Mouse (Mus musculus) ZHBTc4 (cell line): Measurements from ENCODE around the gene Ganc.

Source experiments
- DNase-seq: peaks from one replicate; pipeline ENCODE4 v3.0.0-alpha.2; 2011; ENCODE audit warnings: low read depth, low spot score

Gene Ganc

DNA sequence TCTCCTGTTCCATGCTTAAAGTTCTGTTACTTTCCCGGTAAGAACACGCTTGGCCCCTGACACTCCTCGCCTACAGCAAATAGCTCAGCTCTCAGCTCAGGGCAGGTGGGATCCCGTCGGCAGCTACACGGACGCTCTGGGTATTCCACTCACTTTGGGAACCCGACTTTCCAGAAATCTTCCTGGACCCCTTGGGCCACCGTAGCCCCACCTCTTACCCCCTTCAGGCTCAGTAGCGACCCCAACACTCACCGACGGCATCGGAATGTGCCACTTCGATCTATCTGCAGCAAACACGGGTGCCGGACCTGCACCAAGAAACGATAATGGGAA, at the start of gene Ganc:
Gene Ganc, plus strand, starts transcription at position 244 of the 333 bp plus-strand sequence.
- no peak for DNase-seq

DNA sequence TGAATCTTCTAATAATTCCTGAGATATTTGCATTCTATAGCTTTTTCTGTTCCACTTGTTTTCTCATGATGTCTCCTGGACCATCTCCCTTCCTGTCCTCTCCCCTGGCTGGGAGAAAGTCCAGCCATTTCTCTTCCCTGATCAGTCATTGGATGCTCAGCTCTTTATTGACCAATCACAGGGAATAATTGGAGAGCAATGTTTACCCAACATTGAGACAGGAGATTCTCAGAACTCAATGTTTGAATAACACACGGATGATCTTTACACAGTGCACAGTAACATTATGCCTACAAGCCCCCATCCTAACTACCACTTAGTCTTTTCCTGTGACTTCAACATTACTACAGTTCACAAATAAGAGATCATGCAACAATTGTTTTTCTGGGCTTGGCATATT, 43.3 kb upstream of the Ganc start:
- DNase-seq = no peak

DNA sequence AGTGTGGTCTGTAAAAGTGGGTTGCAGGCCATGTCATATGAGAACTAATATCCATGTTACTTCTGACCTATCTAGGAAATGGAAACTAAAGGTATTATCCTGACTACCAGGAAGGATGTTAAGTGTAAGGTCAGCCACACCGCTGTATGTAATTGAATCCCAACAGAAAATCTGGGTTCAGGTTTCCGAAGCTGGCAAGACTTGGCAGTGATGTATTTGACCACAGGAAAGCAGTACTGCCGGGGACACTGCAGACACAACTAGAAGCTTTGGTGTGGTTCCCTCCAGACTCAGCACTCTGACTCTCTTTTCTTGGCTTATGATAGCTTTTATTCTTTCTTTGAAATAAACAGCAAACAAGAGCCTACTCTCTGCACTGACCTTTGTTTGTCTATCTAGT, 37.2 kb upstream of the Ganc start:
- no peak for DNase-seq

DNA sequence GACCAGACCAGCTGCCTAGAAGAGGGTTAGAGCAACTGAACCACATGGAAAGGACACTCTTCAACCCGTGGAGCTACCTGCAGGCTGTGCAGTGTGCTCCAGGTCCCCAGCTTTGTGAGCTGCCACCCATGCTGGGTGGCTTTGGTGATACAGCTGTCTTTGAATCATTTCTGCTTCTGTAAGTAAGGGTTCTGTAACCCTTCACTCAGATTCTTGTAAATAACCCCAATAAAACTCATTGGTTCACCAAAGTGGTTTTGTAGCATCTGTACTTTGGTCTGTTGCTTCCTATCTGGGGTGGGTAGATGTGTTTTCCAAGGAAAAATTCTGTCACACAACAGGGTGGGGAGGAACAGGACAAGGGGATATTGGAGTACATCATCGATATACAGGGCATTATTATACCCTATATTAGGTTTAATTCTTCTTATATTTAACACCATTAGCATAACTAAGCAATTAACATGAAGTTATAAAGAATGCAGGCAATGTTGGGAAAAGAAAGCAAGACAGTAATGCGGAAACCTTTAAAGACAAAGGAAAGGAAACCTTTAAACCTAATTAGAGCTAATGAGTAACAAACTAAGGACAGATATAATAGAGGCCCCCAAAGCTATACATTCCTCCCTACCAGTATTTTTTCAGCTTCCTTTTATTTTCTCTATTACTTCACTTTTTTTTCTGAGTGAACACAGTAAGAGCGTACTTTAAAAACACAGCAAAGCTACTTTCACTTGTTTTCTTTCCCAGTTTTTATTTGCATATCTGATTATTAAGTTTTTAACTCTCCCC, 36.1 kb upstream of the Ganc start:
- DNase-seq = no peak

DNA sequence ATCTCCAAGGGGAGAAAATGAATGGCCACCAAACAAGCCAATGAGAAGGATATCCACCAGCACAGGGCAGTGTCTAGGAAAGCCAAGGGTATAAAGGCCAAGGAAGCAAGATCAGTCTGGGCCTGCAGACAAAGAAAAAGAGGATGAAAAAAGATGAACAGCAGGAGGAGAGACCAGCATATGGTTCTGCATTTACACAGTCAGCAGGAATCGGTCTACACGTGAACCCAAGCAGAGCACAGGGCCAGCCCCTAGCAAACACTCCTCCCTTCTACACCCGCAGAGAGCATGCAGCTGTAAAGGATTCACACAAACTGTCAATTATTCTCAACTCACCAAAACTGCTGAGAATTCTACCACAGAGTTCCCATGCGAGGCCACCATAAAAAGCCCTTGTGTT, 29.8 kb upstream of the Ganc start:
- no peak for DNase-seq

DNA sequence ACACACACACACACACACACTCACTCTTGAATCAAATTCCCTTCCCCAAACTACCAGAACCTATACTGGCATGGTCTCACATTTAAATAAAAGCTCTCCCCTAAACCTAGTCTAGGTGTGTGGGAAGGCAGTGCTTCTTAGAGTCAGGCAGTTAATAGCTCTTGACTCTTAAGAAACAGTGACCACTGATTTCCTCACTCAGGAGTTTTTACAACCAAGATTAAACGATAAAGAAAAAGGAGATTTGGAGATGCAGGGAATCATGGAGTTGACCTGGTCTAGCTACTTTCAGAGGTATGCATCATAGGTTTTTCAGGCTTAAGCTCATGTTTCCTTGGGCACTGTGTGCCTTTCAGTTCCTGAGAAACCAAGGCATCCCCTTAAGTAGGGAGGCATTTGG, 17.4 kb upstream of the Ganc start:
- no peak for DNase-seq

DNA sequence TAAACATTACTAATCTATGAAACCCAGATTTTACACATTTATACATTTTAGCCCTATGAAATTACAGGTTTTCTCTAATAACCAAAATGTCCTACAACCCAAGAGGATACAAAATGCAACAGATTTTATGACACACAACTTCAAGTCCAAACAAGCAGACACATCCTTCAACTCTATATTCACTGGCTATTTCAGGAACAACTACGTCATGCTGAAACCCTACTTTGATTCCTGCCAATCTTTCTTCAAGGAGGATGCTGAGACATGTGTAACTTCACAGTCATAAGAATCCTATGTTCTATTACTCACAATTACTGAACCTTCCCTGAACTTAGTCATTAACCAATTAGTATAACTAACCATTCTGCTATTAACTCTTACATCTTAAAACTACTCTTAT, 16.4 kb upstream of the Ganc start:
- no peak for DNase-seq

DNA sequence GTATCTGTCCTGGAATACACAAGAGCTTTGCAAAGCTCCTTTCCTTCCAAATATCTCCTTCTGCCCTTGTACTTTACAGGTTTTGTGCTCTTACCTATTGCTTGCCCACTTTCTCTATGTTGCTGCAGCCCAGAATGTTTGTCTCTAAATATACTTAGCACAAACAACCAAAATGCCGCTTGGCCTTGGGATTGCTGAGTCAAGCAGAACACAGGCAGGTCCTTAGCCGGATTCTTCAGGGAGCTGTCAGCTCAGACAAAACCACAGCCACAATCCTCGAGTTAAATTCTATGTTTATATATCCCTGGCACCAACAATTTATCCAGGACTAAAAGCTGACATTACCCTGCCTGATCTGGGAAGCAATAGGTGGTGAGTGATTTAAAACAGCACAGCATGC, 14.3 kb upstream of the Ganc start:
- DNase-seq = no peak

DNA sequence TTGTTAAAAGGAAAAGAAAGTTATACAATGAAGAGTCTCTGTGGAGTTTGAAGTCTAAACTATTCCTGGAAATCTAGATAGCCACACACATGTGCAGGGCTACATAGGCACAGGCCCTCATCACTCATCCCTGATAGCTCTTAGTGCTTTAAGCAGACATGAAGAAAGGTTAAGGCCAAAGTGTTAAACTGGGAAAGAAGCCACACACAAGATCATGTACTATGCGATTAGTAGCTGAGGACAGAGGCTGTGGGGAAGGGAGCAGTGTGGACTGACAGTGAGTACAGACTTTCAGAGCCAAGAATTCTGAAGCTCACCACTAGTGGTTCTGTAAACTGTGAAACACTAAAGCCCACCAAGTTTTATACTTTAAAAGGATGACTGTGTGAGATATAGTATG, 12.8 kb upstream of the Ganc start:
- DNase-seq = no peak

DNA sequence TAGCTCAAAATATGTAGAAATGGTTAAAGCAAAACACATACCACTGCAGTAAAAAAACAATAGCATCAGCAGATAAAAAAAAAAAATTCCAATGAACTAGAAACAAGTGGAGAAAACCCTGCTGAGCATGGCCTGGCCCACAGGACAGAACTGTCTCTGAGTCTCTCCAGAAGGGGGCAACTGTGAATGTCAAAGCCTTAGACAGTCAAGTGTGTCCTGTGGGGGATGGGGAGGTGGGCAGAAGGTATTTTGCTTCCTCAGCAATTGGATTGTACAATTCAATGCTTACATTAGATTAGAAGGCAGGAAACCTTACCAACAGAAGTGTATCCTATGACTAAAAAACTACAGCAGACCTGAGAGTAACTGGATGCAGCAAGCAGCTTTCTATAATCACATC, 11.3 kb upstream of the Ganc start:
- peak; percentile 42 for DNase-seq

DNA sequence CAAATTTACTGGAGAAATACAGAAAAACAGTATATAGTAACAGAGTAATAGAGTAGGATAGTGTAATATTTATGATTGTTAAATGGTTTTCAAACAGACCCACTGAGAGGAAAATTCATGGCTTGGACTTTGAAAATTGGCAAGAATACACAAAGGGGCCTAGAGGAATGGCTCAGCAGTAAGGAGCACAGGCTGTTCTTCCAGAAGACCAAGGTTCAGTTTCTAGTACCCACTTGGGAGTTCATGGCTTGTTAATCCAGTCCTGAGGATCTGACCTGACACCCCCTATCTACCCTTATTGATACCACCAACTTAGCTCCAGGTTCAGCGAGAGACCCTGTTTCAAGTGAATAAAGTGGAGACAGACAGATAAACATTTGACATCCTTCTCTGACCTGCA, 5.7 kb upstream of the Ganc start:
- DNase-seq = no peak

DNA sequence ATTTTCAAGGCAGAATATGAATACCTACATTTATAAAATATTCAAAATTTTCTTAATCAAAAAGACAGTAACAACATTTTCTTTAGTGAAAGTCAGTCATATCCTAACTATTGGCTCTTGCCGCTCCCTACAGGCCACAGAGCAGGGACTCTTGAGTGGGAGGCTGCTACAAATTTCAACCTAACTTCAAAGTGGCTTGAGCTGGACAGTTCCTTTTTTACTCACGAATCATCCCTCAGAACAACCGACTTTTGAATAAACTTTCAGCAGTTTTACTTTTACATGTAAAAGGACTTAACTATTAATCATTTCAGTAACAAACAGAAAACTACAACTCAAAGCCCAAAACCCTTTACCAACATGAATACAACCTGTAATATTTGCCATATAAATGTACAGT, 883 bp upstream of the Ganc start:
- DNase-seq = no peak

DNA sequence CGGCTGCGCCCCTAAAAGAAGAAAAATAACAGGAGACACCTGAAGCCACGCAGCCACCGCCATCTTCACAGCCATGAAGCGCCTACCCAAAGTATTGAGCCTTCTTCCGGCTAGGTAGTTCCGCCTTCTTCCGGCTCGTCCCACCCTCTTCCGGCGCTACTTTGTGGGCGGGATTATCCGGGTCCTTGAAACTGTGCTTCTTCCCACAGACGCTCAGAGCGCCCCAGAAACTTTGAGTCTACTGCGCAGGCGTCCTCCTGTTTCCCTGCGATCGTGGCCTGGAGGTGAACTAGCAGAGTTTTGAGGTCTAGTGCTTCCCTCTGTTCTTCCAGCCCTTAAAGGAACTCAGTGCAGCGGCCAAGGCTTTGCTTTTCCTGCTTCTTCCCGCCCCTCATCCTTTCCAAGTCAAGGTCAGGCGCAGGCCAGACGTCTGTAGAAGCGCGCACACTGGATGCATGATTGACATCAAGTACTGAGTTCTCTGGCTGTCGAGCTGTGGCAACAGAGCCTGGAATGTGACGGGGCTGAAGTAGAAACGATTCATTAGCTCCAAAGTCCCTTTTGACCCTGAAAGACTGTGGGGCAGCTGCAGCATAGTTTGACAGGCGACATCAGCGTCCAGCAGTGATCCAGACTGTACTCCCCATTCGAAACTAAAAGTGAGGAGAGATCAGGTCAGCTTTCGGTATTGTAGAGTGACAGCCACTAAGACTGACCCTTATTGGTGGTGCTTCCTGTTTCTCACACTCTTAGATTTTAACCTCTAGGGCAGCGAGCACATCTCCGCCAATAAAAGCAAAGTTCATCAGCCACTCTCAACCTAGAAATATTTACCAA, 508 bp downstream of the Ganc start, which contains the start of gene Tmem87a:
Gene Tmem87a, minus strand, starts transcription at position 128 of the 837 bp plus-strand sequence.
- peak; percentile 98 for DNase-seq

DNA sequence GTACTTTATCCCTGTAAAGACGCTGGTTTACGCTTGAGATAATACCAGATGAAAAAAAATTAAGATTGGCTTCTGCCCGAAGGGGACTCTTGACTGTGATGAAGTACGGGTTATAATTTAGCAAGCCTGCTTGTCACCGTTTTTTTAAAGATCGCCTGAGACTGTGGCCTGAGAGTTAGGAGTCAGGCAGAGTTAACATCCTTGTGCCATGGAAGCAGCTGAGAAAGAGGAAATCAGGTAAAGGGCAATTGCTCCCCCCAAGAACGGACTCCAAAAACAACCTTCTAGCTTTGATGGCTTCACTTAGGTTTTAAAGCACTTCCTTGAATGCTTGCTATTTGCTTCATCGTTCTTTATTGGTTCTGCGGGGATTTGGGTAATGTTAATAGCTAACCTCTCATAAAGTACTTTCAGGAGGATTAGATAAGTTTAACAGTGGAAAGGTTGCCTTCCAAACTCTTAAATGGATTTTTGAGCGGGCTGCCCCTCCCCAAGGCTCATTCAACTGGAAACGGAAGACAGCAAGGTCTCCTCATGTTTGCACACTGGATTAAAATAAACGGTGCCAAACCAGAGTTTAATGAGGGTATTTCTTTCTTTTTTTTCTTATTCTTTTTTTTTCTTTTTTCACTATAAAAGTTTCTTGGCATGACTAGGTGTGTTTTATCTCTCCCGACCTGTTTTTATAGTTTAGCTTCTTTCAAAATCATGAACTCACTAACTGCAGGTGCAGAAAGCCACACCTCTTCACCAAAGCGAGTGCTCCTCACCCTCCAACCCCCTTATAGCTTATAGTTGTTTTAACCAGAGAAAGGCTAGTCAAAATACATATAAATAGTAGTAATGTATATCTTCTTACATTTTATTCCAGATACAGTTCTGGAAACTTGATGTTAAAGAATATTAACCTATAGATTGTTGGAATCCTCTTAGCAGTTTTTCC, 1.4 kb downstream of the Ganc start:
- no peak for DNase-seq

DNA sequence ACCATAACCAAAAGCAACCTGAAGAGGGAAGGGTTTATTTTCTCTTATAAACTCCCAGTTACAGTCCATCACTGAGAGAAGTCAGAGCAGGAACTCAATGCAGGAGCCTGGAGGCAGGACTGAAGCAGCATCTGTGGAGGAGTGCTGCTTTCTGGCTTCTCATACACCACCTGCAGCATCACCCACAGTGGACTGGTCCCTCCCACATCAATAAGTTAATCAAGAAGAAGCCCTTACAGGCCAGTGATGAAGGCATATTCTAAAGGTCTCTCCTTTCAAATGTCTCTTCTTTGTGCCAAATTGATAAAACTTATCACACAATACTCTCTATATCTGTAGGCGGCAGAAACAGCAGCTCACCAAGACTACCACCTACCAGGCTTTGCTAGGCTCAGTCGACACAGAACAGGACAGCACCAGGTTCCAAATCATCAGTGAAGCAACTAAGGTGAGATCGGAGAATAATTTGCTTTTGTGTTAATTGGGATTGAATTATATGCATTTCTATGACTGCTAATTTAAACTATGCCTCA, 7.5 kb downstream of the Ganc start:
- no peak for DNase-seq

DNA sequence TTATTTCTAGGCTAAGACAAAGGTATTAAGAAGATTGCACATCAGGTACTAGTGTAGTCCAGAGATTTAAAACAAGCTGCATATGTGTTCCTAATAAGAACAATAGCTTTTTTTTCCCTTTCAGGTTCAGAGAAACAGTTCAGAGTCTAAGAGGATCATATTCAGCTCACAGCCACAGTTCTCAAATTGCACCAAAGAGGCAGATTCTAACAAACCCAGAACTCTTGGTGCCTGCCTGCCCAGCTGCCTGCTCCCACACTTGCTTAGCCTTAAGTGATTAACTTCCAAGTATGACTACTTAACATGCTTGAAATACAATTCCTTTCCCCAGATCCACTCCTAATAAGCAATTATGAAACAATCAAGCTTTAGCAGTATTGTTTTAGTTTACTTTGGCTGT, 10.4 kb downstream of the Ganc start:
- no peak for DNase-seq

DNA sequence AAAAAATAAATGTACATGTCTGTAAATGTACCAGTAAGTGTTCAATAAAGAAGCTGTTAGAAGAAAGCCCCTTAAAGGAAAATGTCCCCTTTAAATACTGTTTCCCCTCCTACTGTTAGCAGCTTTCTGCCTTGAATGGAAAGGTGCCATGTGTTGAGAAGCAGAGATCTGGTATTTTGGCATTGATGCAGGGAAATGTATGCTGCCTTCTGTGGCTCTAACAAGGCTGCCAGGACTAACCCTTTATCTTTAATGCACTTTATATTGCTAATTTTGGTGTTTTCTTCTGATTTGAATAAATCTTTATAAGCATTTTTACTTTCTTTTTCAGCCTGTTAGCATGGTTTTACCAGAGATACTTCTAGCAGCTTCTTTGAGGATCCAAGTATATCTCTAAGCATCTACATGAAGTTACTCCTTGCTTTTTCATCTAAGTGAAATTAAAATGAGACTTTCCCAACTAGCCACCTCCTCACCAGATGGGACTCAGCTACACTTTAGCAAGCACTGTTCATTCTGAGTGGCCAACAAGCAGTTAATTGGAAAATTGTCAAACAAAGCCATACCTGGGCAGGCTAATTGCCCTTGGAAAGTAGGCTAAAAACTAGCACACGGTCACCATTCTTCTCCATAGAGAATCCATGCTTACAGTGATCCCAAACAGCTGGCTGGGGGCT, 11.2 kb downstream of the Ganc start:
- no peak for DNase-seq

DNA sequence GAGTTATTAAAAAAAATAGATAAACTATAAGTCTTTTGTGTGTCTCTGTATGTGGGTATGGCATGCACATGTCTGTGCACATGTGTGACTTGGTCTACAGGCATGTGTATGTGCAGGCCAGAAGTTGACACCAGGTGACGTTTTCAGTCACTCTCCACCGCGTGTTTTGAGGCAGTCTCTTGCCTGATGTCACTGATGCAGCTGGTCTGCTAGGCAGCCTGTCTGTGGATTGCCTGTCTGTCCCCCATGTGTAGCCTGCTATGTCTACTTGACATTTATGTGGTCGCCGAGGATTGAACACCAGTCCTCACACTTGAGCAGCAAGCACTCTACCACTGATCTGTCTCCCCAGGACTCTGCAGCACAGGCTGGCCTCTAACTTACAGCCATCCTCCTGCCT, 20.7 kb downstream of the Ganc start:
- DNase-seq = no peak

DNA sequence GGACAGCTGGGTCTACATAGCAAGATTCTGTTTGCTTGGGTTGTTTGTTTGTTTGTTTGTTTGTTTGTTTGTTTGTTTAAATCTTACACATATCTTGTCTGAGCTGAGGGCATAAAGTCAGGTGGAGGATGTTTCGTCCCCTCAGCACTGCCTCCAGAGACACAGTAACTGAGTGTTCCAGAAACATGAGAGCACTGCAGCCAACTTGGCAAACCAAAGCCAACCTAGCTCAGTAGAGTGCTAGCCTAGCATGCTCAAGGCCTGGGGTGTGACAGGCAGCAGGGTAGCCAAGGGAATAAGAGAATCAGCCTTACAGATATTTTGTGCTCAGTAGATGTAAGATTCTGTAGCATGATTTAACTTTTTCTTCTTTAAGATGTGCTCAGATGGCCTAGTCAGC, 40.8 kb downstream of the Ganc start:
- DNase-seq = no peak

DNA sequence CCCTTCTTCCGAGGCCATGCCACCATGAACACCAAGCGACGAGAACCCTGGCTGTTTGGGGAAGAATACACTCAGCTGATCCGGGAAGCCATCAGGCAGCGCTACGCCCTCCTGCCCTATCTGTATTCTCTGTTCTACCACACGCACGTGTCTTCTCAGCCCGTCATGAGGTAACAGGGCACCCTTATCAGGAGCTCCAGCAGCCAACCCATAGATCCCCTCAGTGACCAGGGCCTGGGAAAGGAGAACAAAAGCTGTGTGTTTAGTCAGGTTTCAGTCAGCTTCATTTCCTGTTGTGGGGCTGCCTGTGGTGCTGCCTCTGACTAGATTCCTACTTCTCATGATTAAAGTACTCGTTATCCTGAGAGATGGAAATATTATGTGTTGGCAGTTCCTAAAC, 42.7 kb downstream of the Ganc start:
- DNase-seq = peak; percentile 5

DNA sequence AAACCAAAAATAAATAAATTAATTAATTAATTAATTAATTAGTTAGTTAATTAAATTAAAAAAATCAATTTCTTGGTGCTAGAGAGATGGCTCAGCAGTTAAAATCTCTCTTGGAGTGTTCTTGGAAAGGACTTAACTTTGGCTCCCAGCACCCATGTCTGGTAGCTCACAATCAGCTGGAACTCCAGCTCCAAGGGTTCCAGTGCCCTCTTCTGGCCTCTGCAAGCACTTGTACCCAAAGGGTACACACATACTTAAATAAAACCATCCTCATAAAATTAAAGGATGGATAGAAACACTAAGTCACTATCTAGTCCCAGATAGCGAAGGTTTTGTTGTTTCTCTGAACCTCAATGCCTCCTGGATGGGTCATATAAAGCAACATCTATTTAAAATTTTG, 43.6 kb downstream of the Ganc start:
- no peak for DNase-seq
